Comparison of ENCODE assay signal across 23 mouse cellular contexts in the genomic region with DNA sequence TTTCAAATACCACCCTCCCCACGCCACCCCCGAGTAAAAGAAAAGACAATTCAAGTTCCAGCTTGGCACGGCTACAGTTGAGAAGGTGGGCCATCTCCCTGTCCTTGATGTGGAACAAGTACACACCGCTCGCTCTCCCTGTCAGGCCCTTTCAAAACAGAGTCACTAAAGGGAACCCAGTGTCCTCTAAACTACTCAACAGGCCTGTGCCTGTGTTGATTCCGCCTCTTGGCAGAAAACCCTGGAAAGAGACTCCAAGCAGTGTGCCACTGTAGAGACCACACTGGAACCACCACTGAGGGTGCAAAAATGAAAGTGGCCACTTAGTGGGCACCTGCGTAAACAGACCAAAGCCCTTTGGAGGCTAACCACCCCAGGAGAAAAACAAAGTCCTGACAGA. TPM values are rescaled to one million over a fixed set of nuclear protein-coding genes. Genes with fewer than 3 reads are reported as not detected.
DNase-seq lines count a peak whose midpoint lies in the region; ATAC-seq and TF ChIP-seq lines count a peak whose summit lies in the region.
"Had no signal": no experiment of that assay in that cellular context is flagged by ENCODE, and none has a peak within 500 bp of the region (broad histone marks: within the 10 kb centered on the region; RNA-seq: fewer than 3 reads in every experiment).

No protein-coding gene starts in this region.

- peaks cover 23% of the 10 kb centered on the region for H3K4me1 ChIP-seq in forebrain, postnatal 0 days (ENCODE audit: insufficient read depth)
- peaks cover 53% of the 10 kb centered on the region for H3K4me1 ChIP-seq in forebrain, embryonic 15.5 days
- peaks cover 32% of the 10 kb centered on the region for H3K4me1 ChIP-seq in hindbrain, embryonic 14.5 days (replicated peaks; ENCODE audit: control insufficient read depth, insufficient read depth, low read length)
- peaks cover 61% of the 10 kb centered on the region for H3K4me1 ChIP-seq in hindbrain, embryonic 10.5 days (replicated peaks)
- H3K4me1 ChIP-seq in midbrain, embryonic 15.5 days, result peaks cover 55% of the 10 kb centered on the region
- H3K4me1 ChIP-seq in midbrain, embryonic 14.5 days (ENCODE audit: control insufficient read depth, insufficient read depth, low read length), result peaks cover 36% of the 10 kb centered on the region
- H3K4me1 ChIP-seq in stomach, postnatal 0 days (replicated peaks; ENCODE audit: control insufficient read depth, insufficient read depth), result no peaks in the 10 kb centered on the region; the same call in 1 of the 2 replicates

- H3K27ac ChIP-seq in forebrain, postnatal 0 days (ENCODE audit: low read depth, low read length), result no peak overlapping the region
- no peak overlapping the region for H3K27ac ChIP-seq in forebrain, embryonic 15.5 days (replicated peaks)
- H3K27ac ChIP-seq in hindbrain, embryonic 14.5 days, result no peak overlapping the region
- H3K27ac ChIP-seq in hindbrain, embryonic 10.5 days, result no peak overlapping the region
- H3K27ac ChIP-seq in midbrain, embryonic 15.5 days, result no peak overlapping the region
- no peak overlapping the region for H3K27ac ChIP-seq in midbrain, embryonic 14.5 days (replicated peaks; ENCODE audit: low read depth, low read length)
- peak overlapping the region; percentile 30; the same call in 1 of the 2 replicates for H3K27ac ChIP-seq in stomach, postnatal 0 days (replicated peaks)
- H3K27ac ChIP-seq: heart, embryonic 13.5 days; intestine, embryonic 15.5 days; limb, embryonic 13.5 days; liver, embryonic 12.5 days; midbrain, embryonic 12.5 days had no signal

- H3K9ac ChIP-seq in forebrain, postnatal 0 days, result no peak overlapping the region
- H3K9ac ChIP-seq in forebrain, embryonic 15.5 days (replicated peaks), result no peak overlapping the region
- no peak overlapping the region for H3K9ac ChIP-seq in hindbrain, embryonic 14.5 days
- H3K9ac ChIP-seq in midbrain, embryonic 15.5 days, result no peak overlapping the region
- H3K9ac ChIP-seq in midbrain, embryonic 14.5 days (replicated peaks; ENCODE audit: low read length), result no peak overlapping the region
- H3K9ac ChIP-seq in stomach, postnatal 0 days (ENCODE audit: low read length), result no peak overlapping the region
- H3K9ac ChIP-seq: heart, embryonic 13.5 days; intestine, embryonic 15.5 days; limb, embryonic 13.5 days; liver, embryonic 12.5 days; midbrain, embryonic 12.5 days had no signal

- no peak for DNase-seq in forebrain, postnatal 0 days
- DNase-seq in hindbrain, embryonic 14.5 days (ENCODE audit: low spot score), result no peak
- DNase-seq in hindbrain, embryonic 10.5 days (ENCODE audit: low spot score), result no peak
- DNase-seq in midbrain, embryonic 14.5 days, result no peak
- DNase-seq in stomach, postnatal 0 days (ENCODE audit: low spot score), result no peak
- DNase-seq: adrenal gland, postnatal 25 days; cerebellum, postnatal 14 days; kidney, adult 8-10 months; kidney, postnatal 14 days; layer of hippocampus, postnatal 36 days; lung, adult 18-20 months; lung, postnatal 10 days; retina, postnatal 1 day; right cerebral cortex, postnatal 25 days; thymus, postnatal 14 days had no signal

- TF ChIP-seq CTCF in forebrain, postnatal 0 days (IDR thresholded peaks at IDR 0.05; ENCODE audit: low read depth), result no peak
- TF ChIP-seq CTCF in stomach, postnatal 0 days (IDR thresholded peaks at IDR 0.05; ENCODE audit: low read depth), result no peak

- no peak overlapping the region for H3K4me3 ChIP-seq in forebrain, postnatal 0 days (ENCODE audit: low read depth, low read length)
- H3K4me3 ChIP-seq in forebrain, embryonic 15.5 days, result no peak overlapping the region
- H3K4me3 ChIP-seq in hindbrain, embryonic 14.5 days (replicated peaks; ENCODE audit: low read length), result no peak overlapping the region
- no peak overlapping the region for H3K4me3 ChIP-seq in hindbrain, embryonic 10.5 days
- H3K4me3 ChIP-seq in midbrain, embryonic 15.5 days, result no peak overlapping the region
- H3K4me3 ChIP-seq in midbrain, embryonic 14.5 days (replicated peaks; ENCODE audit: low read depth, low read length), result no peak overlapping the region
- H3K4me3 ChIP-seq in stomach, postnatal 0 days (ENCODE audit: low read depth, low read length), result no peak overlapping the region
- H3K4me3 ChIP-seq: heart, embryonic 13.5 days; intestine, embryonic 15.5 days; limb, embryonic 13.5 days; liver, embryonic 12.5 days; midbrain, embryonic 12.5 days had no signal

- H3K4me2 ChIP-seq in forebrain, postnatal 0 days (ENCODE audit: low read depth), result peak overlapping the region; percentile 94
- H3K4me2 ChIP-seq in forebrain, embryonic 15.5 days (replicated peaks), result no peak overlapping the region
- peak overlapping the region; percentile 96; the same call in 1 of the 2 replicates for H3K4me2 ChIP-seq in hindbrain, embryonic 14.5 days (replicated peaks)
- peak overlapping the region; percentile 96; the same call in 1 of the 2 replicates for H3K4me2 ChIP-seq in midbrain, embryonic 15.5 days
- no peak overlapping the region for H3K4me2 ChIP-seq in midbrain, embryonic 14.5 days (ENCODE audit: low read length)
- H3K4me2 ChIP-seq in stomach, postnatal 0 days (replicated peaks; ENCODE audit: low read depth), result no peak overlapping the region
- H3K4me2 ChIP-seq: heart, embryonic 13.5 days; intestine, embryonic 15.5 days; limb, embryonic 13.5 days; liver, embryonic 12.5 days had no signal

- WGBS in forebrain, postnatal 0 days, result 78% methylated on average over 7 of the region's 7 CpGs
- 89% methylated on average over 7 of the region's 7 CpGs for WGBS in forebrain, embryonic 15.5 days
- WGBS in hindbrain, embryonic 14.5 days, result 87% methylated on average over 7 of the region's 7 CpGs
- WGBS in hindbrain, embryonic 10.5 days, result 92% methylated on average over 7 of the region's 7 CpGs
- WGBS in midbrain, embryonic 15.5 days, result 89% methylated on average over 7 of the region's 7 CpGs
- 93% methylated on average over 7 of the region's 7 CpGs for WGBS in midbrain, embryonic 14.5 days
- 71% methylated on average over 7 of the region's 7 CpGs for WGBS in stomach, postnatal 0 days

- H3K27me3 ChIP-seq in forebrain, postnatal 0 days (ENCODE audit: insufficient read depth, low read length), result no peaks in the 10 kb centered on the region
- H3K27me3 ChIP-seq in forebrain, embryonic 15.5 days, result no peaks in the 10 kb centered on the region
- H3K27me3 ChIP-seq in hindbrain, embryonic 14.5 days (ENCODE audit: control insufficient read depth, insufficient read depth, low read length), result no peaks in the 10 kb centered on the region
- peaks cover 47% of the 10 kb centered on the region for H3K27me3 ChIP-seq in hindbrain, embryonic 10.5 days (ENCODE audit: insufficient read depth, poor library complexity, severe bottlenecking)
- no peaks in the 10 kb centered on the region for H3K27me3 ChIP-seq in midbrain, embryonic 15.5 days (replicated peaks)
- no peaks in the 10 kb centered on the region for H3K27me3 ChIP-seq in midbrain, embryonic 14.5 days (ENCODE audit: control insufficient read depth, insufficient read depth, low read length)
- no peaks in the 10 kb centered on the region for H3K27me3 ChIP-seq in stomach, postnatal 0 days (ENCODE audit: control insufficient read depth, insufficient read depth, low read length)

- H3K36me3 ChIP-seq in forebrain, postnatal 0 days (ENCODE audit: insufficient read depth), result peaks cover 9% of the 10 kb centered on the region
- peaks cover 6% of the 10 kb centered on the region; the same call in 1 of the 2 replicates for H3K36me3 ChIP-seq in forebrain, embryonic 15.5 days
- peaks cover 15% of the 10 kb centered on the region; the same call in 1 of the 2 replicates for H3K36me3 ChIP-seq in hindbrain, embryonic 14.5 days (replicated peaks; ENCODE audit: control insufficient read depth, insufficient read depth)
- peaks cover 20% of the 10 kb centered on the region; the same call in 1 of the 2 replicates for H3K36me3 ChIP-seq in hindbrain, embryonic 10.5 days
- no peaks in the 10 kb centered on the region for H3K36me3 ChIP-seq in midbrain, embryonic 15.5 days (replicated peaks)
- H3K36me3 ChIP-seq in midbrain, embryonic 14.5 days (ENCODE audit: control insufficient read depth, insufficient read depth, low read length), result peaks cover 15% of the 10 kb centered on the region; the same call in 1 of the 2 replicates
- no peaks in the 10 kb centered on the region for H3K36me3 ChIP-seq in stomach, postnatal 0 days (ENCODE audit: control insufficient read depth, insufficient read depth, low read length)
- H3K36me3 ChIP-seq: heart, embryonic 13.5 days; intestine, embryonic 15.5 days; limb, embryonic 13.5 days; liver, embryonic 12.5 days had no signal

- no peak for TF ChIP-seq EP300 in stomach, postnatal 0 days (optimal IDR thresholded peaks at IDR 0.05)

- ATAC-seq in forebrain, postnatal 0 days, result no peak
- no peak for ATAC-seq in forebrain, embryonic 15.5 days (replicated peaks)
- ATAC-seq in hindbrain, embryonic 14.5 days (ENCODE audit: low FRiP score), result no peak
- no peak for ATAC-seq in midbrain, embryonic 15.5 days (replicated peaks)
- no peak for ATAC-seq in midbrain, embryonic 14.5 days (ENCODE audit: low FRiP score, low TSS enrichment)
- ATAC-seq in stomach, postnatal 0 days (ENCODE audit: low FRiP score, low TSS enrichment), result no peak
- ATAC-seq: intestine, embryonic 15.5 days; liver, embryonic 12.5 days had no signal

- no peaks in the 10 kb centered on the region for H3K9me3 ChIP-seq in forebrain, postnatal 0 days (ENCODE audit: low read length)
- H3K9me3 ChIP-seq in forebrain, embryonic 15.5 days, result no peaks in the 10 kb centered on the region
- H3K9me3 ChIP-seq in hindbrain, embryonic 14.5 days (ENCODE audit: control insufficient read depth, low read length), result no peaks in the 10 kb centered on the region
- H3K9me3 ChIP-seq in hindbrain, embryonic 10.5 days, result no peaks in the 10 kb centered on the region
- H3K9me3 ChIP-seq in midbrain, embryonic 15.5 days, result no peaks in the 10 kb centered on the region
- H3K9me3 ChIP-seq in midbrain, embryonic 14.5 days (ENCODE audit: control insufficient read depth, low read length), result no peaks in the 10 kb centered on the region
- H3K9me3 ChIP-seq in stomach, postnatal 0 days (ENCODE audit: control insufficient read depth, low read length), result peaks cover 2% of the 10 kb centered on the region; the same call in 1 of the 2 replicates
- H3K9me3 ChIP-seq: heart, embryonic 13.5 days; intestine, embryonic 15.5 days; limb, embryonic 13.5 days; liver, embryonic 12.5 days; midbrain, embryonic 12.5 days had no signal

RNA-seq across cellular contexts. Expression of a gene that starts 4.5 kb away (rescaled TPM):
- total RNA-seq in forebrain, postnatal 0 days (2014; rRNA removed), result 35.2 and 46.6 TPM in 2 replicates
- polyA plus RNA-seq in forebrain, postnatal 0 days (2015; fragmentation: Nextera tagmentation; extraction: Ambion mirVana), result 10.7 and 15.2 TPM in 2 replicates
- 21.6 and 21.9 TPM in 2 replicates for polyA plus RNA-seq in forebrain, embryonic 15.5 days (2015; fragmentation: Nextera tagmentation; extraction: Ambion mirVana)
- 23.3 and 28.0 TPM in 2 replicates for polyA plus RNA-seq in hindbrain, embryonic 14.5 days (2014; fragmentation: Nextera tagmentation; extraction: Ambion mirVana)
- 4.5 and 8.5 TPM in 2 replicates for polyA plus RNA-seq in hindbrain, embryonic 10.5 days (2016; fragmentation: Nextera tagmentation; extraction: Ambion mirVana)
- 26.0 and 27.8 TPM in 2 replicates for polyA plus RNA-seq in midbrain, embryonic 15.5 days (2015; fragmentation: Nextera tagmentation; extraction: Ambion mirVana)
- polyA plus RNA-seq in midbrain, embryonic 14.5 days (2014; fragmentation: Nextera tagmentation; extraction: Ambion mirVana), result 27.1 and 29.0 TPM in 2 replicates
- 1.6 and 1.7 TPM in 2 replicates for polyA plus RNA-seq in stomach, postnatal 0 days (2015; fragmentation: Nextera tagmentation; extraction: Ambion mirVana)
- total RNA-seq: granulocyte monocyte progenitor cell, adult 5-6 weeks had no signal

RNA-seq across cellular contexts. Expression of a gene that starts 44.0 kb away (rescaled TPM):
- total RNA-seq in forebrain, postnatal 0 days (2014; rRNA removed), result 16.5 and 28.6 TPM in 2 replicates
- 37.0 and 43.1 TPM in 2 replicates for polyA plus RNA-seq in forebrain, postnatal 0 days (2015; fragmentation: Nextera tagmentation; extraction: Ambion mirVana)
- 21.1 and 22.0 TPM in 2 replicates for polyA plus RNA-seq in forebrain, embryonic 15.5 days (2015; fragmentation: Nextera tagmentation; extraction: Ambion mirVana)
- 33.3 and 33.5 TPM in 2 replicates for polyA plus RNA-seq in hindbrain, embryonic 14.5 days (2014; fragmentation: Nextera tagmentation; extraction: Ambion mirVana)
- polyA plus RNA-seq in hindbrain, embryonic 10.5 days (2016; fragmentation: Nextera tagmentation; extraction: Ambion mirVana), result 26.3 and 28.3 TPM in 2 replicates
- 21.2 and 22.8 TPM in 2 replicates for polyA plus RNA-seq in midbrain, embryonic 15.5 days (2015; fragmentation: Nextera tagmentation; extraction: Ambion mirVana)
- 15.3 and 22.0 TPM in 2 replicates for polyA plus RNA-seq in midbrain, embryonic 14.5 days (2014; fragmentation: Nextera tagmentation; extraction: Ambion mirVana)
- polyA plus RNA-seq in stomach, postnatal 0 days (2015; fragmentation: Nextera tagmentation; extraction: Ambion mirVana), result 76.3 and 83.1 TPM in 2 replicates

Comparison
In these comparisons a context has a peak if more than half of its experiments do, and no peak if none do; other contexts are left out.
1. H3K4me2 ChIP-seq: peak in forebrain, postnatal 0 days (single experiment), hindbrain, embryonic 14.5 days (single experiment) and midbrain, embryonic 15.5 days (single experiment); none in forebrain, embryonic 15.5 days (single experiment), midbrain, embryonic 14.5 days (single experiment) and stomach, postnatal 0 days (single experiment).